Mouse (Mus musculus) limb, embryonic 12.5 days (tissue): ENCODE measurements around the gene Pitpnm1. TPM values are rescaled to one million over a fixed set of nuclear protein-coding genes. Genes with fewer than 3 reads are reported as not detected.
"Not testable (repeated sequence)": the region's sequence is repeated elsewhere in the genome, so short reads cannot be mapped to it uniquely, and the experiment has no call there.

Experiments
- ATAC-seq: fragments of 200-750 bp; cut with Nextera tagmentation; 2 replicates; pipeline ENCODE4 v1.8.0; 2017; ENCODE audit warnings: low read depth, moderate TSS enrichment; ENCODE audit not compliant: insufficient number of reproducible peaks, insufficient read depth, low FRiP score, low TSS enrichment
- H3K27ac ChIP-seq: fragments of 300-500 bp; sonication (generic); 2 replicates; pipeline ENCODE4 v1.5.1; 2016; ENCODE audit warnings: mild to moderate bottlenecking, moderate library complexity
- H3K27me3 ChIP-seq: fragments of 300-500 bp; sonication (generic); 2 replicates; pipeline ENCODE4 v1.6.1; 2016; ENCODE audit warnings: mild to moderate bottlenecking, moderate library complexity
- H3K36me3 ChIP-seq: fragments of 300-500 bp; sonication (generic); 2 replicates; pipeline ENCODE4 v1.6.1; 2016; ENCODE audit warnings: mild to moderate bottlenecking, moderate library complexity
- H3K4me1 ChIP-seq: fragments of 300-500 bp; sonication (generic); replicated peaks from 2 replicates; pipeline ENCODE4 v1.6.1; 2016
- H3K4me2 ChIP-seq: fragments of 300-500 bp; sonication (generic); 2 replicates; pipeline ENCODE4 v1.6.1; 2016; ENCODE audit warnings: mild to moderate bottlenecking, moderate library complexity
- H3K4me3 ChIP-seq: fragments of 300-500 bp; sonication (generic); replicated peaks from 2 replicates; pipeline ENCODE4 v1.5.1; 2016; ENCODE audit warnings: mild to moderate bottlenecking
- H3K9ac ChIP-seq: fragments of 300-500 bp; sonication (generic); replicated peaks from 2 replicates; pipeline ENCODE4 v1.6.1; 2016; ENCODE audit warnings: mild to moderate bottlenecking, moderate library complexity
- H3K9me3 ChIP-seq: fragments of 300-500 bp; sonication (generic); 2 replicates; pipeline ENCODE4 v1.6.1; 2016; ENCODE audit warnings: mild to moderate bottlenecking, moderate library complexity
- WGBS: fragments of 180-500 bp; shearing (Covaris S2); methylation state at CpG from one replicate; pipeline ENCODE4 v1.1.7; 2016; 5-methylcytosine and 5-hydroxymethylcytosine counted together
- polyA plus RNA-seq: library from polyadenylated mRNA; unstranded; fragments of >200 nt; fragmentation: Nextera tagmentation; extraction: Ambion mirVana; gene quantifications from 2 replicates; pipeline ENCODE4 v1.2.1, GENCODE M21; 2016

Pitpnm1 gene
- polyA plus RNA-seq, 1 experiment from 2014 or later, result 13.0 TPM

GRCm38 (mm10) chr19:4058581-4058980, 41.2 kb upstream of the Pitpnm1 start:
- ATAC-seq, result no peak

GRCm38 (mm10) chr19:4059069-4059740, 40.6 kb upstream of the Pitpnm1 start, which contains the start of gene Gstp3:
TSS of gene Gstp3 (minus strand) at chr19:4059569.
- no peaks in the 10 kb centered on the region for H3K4me1 ChIP-seq
- 80% methylated on average over 15 of the region's 15 CpGs for WGBS
- H3K9ac ChIP-seq, result no peak within 1 kb of the TSS
- H3K9me3 ChIP-seq, result no peaks in the 10 kb centered on the region
- ATAC-seq, result no peak
- no peak within 1 kb of the TSS for H3K4me2 ChIP-seq
- no peaks in the 10 kb centered on the region for H3K27me3 ChIP-seq
- no peak within 1 kb of the TSS for H3K4me3 ChIP-seq
- no peaks in the 10 kb centered on the region for H3K36me3 ChIP-seq
- H3K27ac ChIP-seq, result no peak within 1 kb of the TSS

More at GRCm38 (mm10) chr19:4058581-4058980, 41.2 kb upstream of the Pitpnm1 start:
- H3K27ac ChIP-seq, result no peak overlapping the region
- H3K4me1 ChIP-seq, result no peaks in the 10 kb centered on the region
- no peak overlapping the region for H3K9ac ChIP-seq
- 85% methylated on average over 5 of the region's 5 CpGs for WGBS
- no peaks in the 10 kb centered on the region for H3K36me3 ChIP-seq
- no peaks in the 10 kb centered on the region for H3K9me3 ChIP-seq
- H3K27me3 ChIP-seq, result no peaks in the 10 kb centered on the region
- no peak overlapping the region for H3K4me3 ChIP-seq
- H3K4me2 ChIP-seq, result no peak overlapping the region

GRCm38 (mm10) chr19:4060044-4060898, 39.5 kb upstream of the Pitpnm1 start:
- H3K27ac ChIP-seq, H3K36me3 ChIP-seq, H3K9ac ChIP-seq, H3K4me1 ChIP-seq, H3K4me3 ChIP-seq, ATAC-seq, H3K4me2 ChIP-seq, H3K9me3 ChIP-seq, H3K27me3 ChIP-seq: not testable (repeated sequence)
- 88% methylated on average over 8 of the region's 8 CpGs for WGBS

GRCm38 (mm10) chr19:4060899-4061465, 38.8 kb upstream of the Pitpnm1 start:
- Histone ChIP-seq H3K9ac (no peak overlapping the region), H3K4me2 (no peak overlapping the region), H3K4me1 (no peaks in the 10 kb centered on the region), H3K27ac (no peak overlapping the region), H3K27me3 (no peaks in the 10 kb centered on the region), H3K9me3 (no peaks in the 10 kb centered on the region), H3K4me3 (no peak overlapping the region), H3K36me3 (no peaks in the 10 kb centered on the region)
- 94% methylated on average over 6 of the region's 6 CpGs for WGBS
- no peak for ATAC-seq

- ATAC-seq, result not testable (repeated sequence)
Observed at GRCm38 (mm10) chr19:4063357-4063756, 36.4 kb upstream of the Pitpnm1 start.

GRCm38 (mm10) chr19:4064501-4064900, 35.3 kb upstream of the Pitpnm1 start:
- not testable (repeated sequence) for H3K9me3 ChIP-seq, H3K27me3 ChIP-seq, H3K4me1 ChIP-seq, H3K4me3 ChIP-seq, H3K36me3 ChIP-seq, ATAC-seq, H3K9ac ChIP-seq, H3K27ac ChIP-seq, H3K4me2 ChIP-seq
- WGBS, result 59% methylated on average over 7 of the region's 11 CpGs

More at GRCm38 (mm10) chr19:4063357-4063756, 36.4 kb upstream of the Pitpnm1 start:
- H3K4me3 ChIP-seq, H3K27me3 ChIP-seq, H3K4me1 ChIP-seq, H3K9ac ChIP-seq, H3K36me3 ChIP-seq, H3K4me2 ChIP-seq, H3K27ac ChIP-seq, H3K9me3 ChIP-seq: not testable (repeated sequence)
- WGBS, result 81% methylated on average over 4 of the region's 4 CpGs

GRCm38 (mm10) chr19:4066280-4066679, 33.5 kb upstream of the Pitpnm1 start:
- H3K4me2 ChIP-seq, result no peak overlapping the region
- no peak overlapping the region for H3K4me3 ChIP-seq
- H3K27ac ChIP-seq, result no peak overlapping the region
- H3K9ac ChIP-seq, result no peak overlapping the region
- 68% methylated on average over 6 of the region's 6 CpGs for WGBS
- no peaks in the 10 kb centered on the region for H3K36me3 ChIP-seq
- H3K9me3 ChIP-seq, result no peaks in the 10 kb centered on the region
- H3K27me3 ChIP-seq, result no peaks in the 10 kb centered on the region
- H3K4me1 ChIP-seq, result no peaks in the 10 kb centered on the region
- ATAC-seq, result no peak

GRCm38 (mm10) chr19:4066877-4067276, 32.9 kb upstream of the Pitpnm1 start:
- Histone ChIP-seq H3K4me3 (no peak overlapping the region), H3K9me3 (no peaks in the 10 kb centered on the region), H3K4me2 (no peak overlapping the region), H3K27me3 (no peaks in the 10 kb centered on the region), H3K9ac (no peak overlapping the region), H3K27ac (no peak overlapping the region), H3K36me3 (no peaks in the 10 kb centered on the region), H3K4me1 (no peaks in the 10 kb centered on the region)
- ATAC-seq, result no peak; the same call in 1 of the 2 replicates

- not testable (repeated sequence) for H3K36me3 ChIP-seq, H3K4me1 ChIP-seq, H3K4me3 ChIP-seq, H3K4me2 ChIP-seq, H3K27me3 ChIP-seq, H3K27ac ChIP-seq, H3K9ac ChIP-seq, ATAC-seq, H3K9me3 ChIP-seq
- WGBS, result 92% methylated on average over 2 of the region's 2 CpGs
Observed at GRCm38 (mm10) chr19:4068242-4068641, 31.6 kb upstream of the Pitpnm1 start.

- ATAC-seq, result no peak
- 81% methylated on average over 15 of the region's 15 CpGs for WGBS
Observed at GRCm38 (mm10) chr19:4068717-4069410, 30.9 kb upstream of the Pitpnm1 start.

GRCm38 (mm10) chr19:4070311-4070710, 29.5 kb upstream of the Pitpnm1 start:
- Histone ChIP-seq H3K4me1 (peaks cover 4% of the 10 kb centered on the region), H3K27ac (no peak overlapping the region), H3K9me3 (no peaks in the 10 kb centered on the region), H3K4me3 (no peak overlapping the region), H3K4me2 (no peak overlapping the region), H3K9ac (no peak overlapping the region), H3K36me3 (no peaks in the 10 kb centered on the region), H3K27me3 (no peaks in the 10 kb centered on the region)
- WGBS, result 79% methylated on average over 15 of the region's 15 CpGs
- no peak for ATAC-seq

More at GRCm38 (mm10) chr19:4068717-4069410, 30.9 kb upstream of the Pitpnm1 start:
- Histone ChIP-seq H3K36me3 (no peaks in the 10 kb centered on the region), H3K9ac (no peak overlapping the region), H3K9me3 (no peaks in the 10 kb centered on the region), H3K4me1 (peaks cover 4% of the 10 kb centered on the region), H3K4me2 (no peak overlapping the region), H3K4me3 (no peak overlapping the region), H3K27me3 (no peaks in the 10 kb centered on the region), H3K27ac (no peak overlapping the region)
